Mouse (Mus musculus): Measurements from ENCODE around the gene Cacnb1. TPM values are rescaled to one million over a fixed set of nuclear protein-coding genes. Genes with fewer than 3 reads are reported as not detected.
A peak's percentile ranks its signal among the peaks of the same experiment; 100 is the strongest.

Cacnb1 gene
- total RNA-seq, 2 experiments from 2014 or later = 155 to 167 TPM

DNA sequence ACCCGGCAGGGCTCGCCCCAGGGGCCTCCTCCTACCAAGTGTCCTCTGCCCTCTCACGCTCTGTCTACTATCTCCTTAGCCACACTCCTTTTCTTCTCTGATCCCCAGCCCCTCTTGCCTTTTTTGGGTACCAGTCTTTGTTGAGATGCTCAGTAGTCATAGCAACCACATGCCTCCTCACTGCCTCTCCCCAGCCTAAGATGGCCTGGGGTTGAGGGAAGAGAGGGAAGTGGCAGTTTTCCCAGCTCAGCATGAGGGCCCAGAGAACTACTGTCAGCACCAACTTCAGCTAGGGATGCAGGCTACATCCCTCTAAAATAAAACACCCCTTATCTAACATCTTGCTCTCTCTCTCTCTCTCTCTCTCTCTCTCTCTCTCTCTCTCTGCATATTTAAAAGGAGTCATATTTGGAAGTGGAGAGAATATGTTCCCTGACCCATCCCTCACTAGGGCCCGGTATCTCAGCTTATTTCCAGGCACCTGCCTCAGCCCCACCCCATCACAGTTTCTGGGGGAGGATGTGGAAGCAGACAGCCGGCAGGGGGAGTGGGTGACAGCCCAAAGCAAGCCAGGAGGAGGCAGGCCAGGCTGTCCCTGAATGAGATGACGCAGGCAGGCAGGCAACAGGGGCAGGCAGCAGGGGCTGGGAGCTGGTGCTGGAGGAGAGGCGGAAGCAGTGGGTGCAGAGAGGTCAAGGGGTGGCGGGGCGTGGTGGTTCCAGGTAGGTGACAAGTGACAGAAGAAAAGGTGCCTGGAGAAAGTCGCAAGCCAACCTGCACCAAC lies 3.8 kb downstream of the Cacnb1 start:
- DNase-seq (ENCODE audit: low spot score in 2 of 2) = peak; percentile 79 to 96

DNA sequence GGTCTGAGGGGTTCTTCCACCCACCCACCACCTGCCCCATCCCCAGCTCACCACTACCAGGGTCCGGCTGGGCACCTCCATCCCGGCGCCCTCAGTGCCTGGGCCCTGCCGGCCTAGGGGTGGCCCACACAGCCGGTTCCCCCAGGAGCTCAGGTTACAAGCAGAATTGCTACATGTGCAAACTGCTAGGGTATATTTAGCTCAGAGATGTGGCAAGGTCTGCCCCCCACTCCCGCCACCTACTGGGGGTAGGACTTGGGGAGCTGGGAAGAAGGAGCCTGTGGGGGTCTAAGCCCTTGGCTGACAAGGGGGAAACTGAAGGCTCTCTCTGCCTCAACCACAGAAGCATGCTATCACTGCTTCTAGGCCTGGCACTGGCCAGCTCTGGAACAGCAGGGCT lies 4.6 kb downstream of the Cacnb1 start:
- no peak for DNase-seq (ENCODE audit: low spot score in 2 of 2)
- intact Hi-C loops (cut with DNase I) = no loop called here

More for the DNA sequence above, 3.8 kb downstream of the Cacnb1 start:
- intact Hi-C loops (cut with DNase I) = no loop called here

DNA sequence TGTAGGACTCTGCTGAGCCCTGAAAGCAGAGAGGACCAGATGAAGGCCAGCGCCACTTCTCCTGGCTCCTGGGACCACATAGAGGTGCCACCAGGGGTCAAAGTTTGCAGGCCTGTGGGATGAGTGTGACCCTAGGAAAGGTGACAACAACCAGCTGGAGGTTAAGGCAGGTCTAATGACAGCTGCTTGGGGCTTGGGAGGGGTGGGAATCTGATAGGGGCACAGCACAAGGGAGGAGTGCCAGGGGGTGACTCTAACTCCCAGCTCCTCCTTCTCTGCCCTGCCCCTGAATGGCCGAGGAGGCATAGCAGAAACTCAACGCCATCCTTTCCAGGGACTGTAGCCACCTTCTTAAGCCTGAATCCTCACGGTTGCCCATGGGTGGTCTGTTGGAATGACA lies 6.0 kb downstream of the Cacnb1 start:
- intact Hi-C loops (cut with DNase I) = no loop called here
- DNase-seq (ENCODE audit: low spot score in 2 of 2) = no peak

DNA sequence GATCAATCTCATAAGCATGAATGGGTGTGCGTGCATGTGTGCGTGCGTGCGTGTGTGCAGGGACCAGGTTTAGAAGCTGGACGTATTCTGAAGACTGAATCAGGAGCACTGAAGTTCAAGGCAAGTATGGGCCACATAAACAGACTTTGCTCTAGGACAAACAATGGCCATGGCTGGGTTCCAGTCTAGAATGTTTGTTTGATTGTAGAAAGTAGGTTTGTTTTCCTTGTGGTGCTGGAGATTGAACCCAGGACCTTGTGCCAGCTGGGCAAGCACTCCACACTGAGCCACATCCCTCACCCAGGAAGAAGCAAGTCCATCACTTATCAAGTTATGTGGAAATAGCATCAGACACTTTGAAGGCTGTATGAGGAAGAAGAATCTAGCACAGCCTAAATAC lies 6.7 kb downstream of the Cacnb1 start:
- intact Hi-C loops (cut with DNase I) = no loop called here
- DNase-seq (ENCODE audit: low spot score in 2 of 2) = no peak

DNA sequence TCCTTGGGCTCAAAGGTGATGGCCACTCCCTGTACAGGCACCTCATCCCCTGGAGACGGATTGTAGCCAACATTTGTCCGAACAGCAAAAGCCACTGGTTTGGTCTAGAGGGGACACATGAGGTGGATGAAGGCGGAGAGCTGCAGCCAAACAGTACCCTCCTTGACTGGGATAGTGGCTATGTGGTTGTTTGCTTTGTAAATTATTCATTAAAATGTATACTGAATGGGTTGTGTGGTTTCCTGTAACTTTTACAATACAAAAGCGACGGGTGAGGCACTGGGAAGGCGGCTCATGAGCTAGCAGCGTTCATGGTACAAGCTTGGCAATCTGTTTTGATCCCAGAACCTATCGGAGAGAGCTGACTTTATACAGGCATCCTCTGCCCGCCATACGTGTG lies 10.0 kb downstream of the Cacnb1 start:
- intact Hi-C loops (cut with DNase I) = no loop called here
- no peak for DNase-seq (ENCODE audit: low spot score in 2 of 2)

DNA sequence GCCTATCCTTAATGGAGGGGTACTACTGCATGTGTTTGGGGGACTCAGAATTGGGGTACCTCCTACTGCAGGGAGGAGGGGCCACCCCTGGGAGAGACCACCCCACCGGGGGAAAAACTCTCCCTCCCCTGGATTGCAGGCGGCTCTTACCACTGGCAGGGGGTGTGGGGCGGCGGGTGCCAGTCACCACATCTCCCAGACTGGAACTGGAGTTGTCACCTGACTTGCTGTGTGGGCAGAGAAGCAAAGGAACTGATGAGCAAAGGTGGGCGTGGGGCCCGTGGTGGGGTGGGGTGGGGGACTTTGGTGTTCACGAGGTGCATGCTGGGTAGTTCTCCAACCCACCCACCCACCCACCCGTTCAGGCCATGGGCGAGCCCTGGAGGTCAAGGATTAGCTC lies 11.1 kb downstream of the Cacnb1 start:
- intact Hi-C loops (cut with DNase I) = no loop called here
- DNase-seq (ENCODE audit: low spot score in 2 of 2) = peak in 1 of 2 experiments; percentile 76

DNA sequence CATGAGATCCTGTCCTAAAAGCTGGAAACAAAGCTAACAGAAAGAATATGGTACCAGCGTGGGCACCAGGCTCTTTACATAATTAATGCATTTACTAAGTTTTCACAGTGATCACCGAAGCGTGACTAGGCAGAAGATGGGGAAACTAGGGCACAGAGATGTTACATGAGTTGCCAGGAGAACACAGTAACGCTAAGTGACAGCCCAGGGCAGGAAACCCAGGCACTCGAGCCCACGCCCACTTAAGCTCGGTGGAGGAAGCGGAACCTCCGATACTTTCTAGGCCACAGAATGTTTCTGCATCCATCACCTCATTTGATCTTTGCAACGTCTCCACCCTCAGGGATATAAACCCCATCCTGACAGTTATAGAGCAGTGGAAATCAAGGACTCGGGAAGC lies 14.7 kb downstream of the Cacnb1 start:
- intact Hi-C loops (cut with DNase I) = no loop called here
- DNase-seq (ENCODE audit: low spot score in 2 of 2) = no peak

DNA sequence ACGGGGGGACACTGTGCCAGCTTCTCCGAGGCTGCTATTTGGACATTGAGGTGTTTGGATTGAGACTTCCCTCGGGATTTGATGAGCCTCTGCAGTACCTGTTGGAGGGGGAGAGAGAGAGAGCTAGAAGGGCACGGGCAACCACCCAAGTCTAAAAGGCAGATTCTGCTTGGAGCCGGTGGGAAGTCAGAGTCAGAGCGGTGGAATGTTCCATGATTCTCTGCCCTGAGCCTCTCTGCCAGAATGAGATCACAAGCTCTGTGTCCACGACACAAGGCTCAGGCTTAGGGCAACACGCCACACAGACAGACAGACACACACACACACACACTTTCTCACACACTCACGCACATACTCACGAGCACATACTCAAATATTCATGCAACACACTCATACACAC lies 17.1 kb downstream of the Cacnb1 start:
- intact Hi-C loops (cut with DNase I) = no loop called here
- no peak for DNase-seq (ENCODE audit: low spot score in 2 of 2)

DNA sequence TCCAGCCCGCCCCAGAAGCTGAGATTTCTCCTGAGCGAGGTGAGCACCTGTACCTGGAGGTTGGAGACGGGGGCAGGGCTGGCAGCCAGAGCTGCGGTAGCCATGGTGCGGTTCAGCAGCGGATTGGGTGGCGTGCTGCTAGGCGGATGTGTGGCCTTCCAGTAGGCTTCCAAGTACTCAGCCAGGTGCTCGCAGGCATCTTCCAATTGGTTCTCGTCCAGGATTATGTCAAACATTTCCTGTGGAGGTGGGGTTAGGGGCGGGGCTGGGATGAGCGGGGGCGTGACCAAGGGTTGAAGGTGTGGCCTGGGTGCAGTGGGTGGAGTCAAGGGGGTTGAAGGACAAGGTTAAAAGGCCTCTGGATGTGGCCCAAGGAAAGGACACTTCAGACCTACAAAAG lies 17.8 kb downstream of the Cacnb1 start:
- DNase-seq (ENCODE audit: low spot score in 2 of 2) = no peak
- intact Hi-C loops (cut with DNase I) = no loop called here

DNA sequence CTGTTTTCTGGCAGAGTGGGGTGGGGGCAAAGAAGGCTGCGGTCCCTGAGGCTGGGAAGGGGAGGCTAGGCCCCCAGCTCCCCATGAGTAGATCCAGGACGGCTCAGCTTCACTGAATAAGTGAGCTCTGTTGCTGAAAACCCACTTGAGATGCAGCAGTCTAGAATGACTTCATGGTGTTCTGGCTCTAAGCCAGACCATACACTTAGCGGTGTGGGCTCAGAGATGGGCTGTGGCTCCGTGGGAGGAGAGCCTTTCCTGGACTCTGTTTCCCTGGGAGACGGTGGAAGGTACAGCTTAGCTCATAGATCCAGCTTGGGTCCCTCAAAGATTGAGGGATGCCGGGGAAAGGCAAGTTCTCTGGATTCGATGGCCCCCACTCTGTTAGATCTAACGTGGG lies 18.7 kb downstream of the Cacnb1 start:
- intact Hi-C loops (cut with DNase I) = no loop called here
- DNase-seq (ENCODE audit: low spot score in 2 of 2) = peak; percentile 80 to 92

DNA sequence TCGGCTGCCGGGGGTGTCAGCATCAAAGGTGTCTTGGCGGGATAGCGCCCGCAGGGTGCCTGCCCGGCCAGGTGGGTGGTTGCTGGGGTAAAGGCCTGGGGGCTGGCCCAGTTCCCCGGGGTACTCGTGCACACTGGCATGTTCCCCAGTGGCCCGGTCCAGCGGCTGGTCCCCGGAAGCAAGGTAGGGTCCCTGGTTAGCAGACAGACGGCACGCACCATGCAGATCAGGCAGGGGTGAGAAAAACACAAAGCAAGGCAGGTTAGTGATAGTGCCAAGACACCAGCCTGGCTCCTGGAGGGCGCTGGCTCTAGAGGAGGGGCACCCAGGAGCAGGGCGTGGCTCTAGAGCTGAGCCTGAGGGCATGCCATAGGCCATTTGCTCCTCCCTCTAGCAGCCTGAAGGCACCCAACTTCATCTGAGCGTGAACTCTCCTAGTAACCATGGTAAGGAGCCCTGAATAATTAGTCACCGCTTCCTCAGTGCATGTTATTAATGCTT lies 19.6 kb downstream of the Cacnb1 start:
- intact Hi-C loops (cut with DNase I) = no loop called here
- DNase-seq (ENCODE audit: low spot score in 2 of 2) = no peak

DNA sequence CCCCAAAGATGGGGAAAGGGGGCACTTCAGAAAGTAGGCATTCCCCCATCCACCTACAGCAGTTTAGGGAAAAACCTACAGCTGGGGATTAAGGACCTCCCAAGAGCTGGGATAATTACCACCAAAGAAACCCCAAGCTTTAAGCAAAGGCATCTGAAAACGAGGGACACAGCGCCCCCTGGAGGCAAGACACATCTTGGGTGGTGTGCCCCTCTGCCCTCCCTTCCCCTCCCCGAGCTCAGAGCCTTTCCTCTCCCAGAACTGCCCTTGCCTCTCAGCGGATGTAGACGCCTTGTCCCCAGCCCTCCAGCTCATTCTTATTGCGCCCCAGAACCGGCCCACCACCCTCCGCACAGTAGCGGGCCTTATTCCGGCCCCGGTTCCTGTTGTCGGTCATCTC lies 20.2 kb downstream of the Cacnb1 start:
- DNase-seq (ENCODE audit: low spot score in 2 of 2) = peak; percentile 65 to 71
- intact Hi-C loops (cut with DNase I) = no loop called here

DNA sequence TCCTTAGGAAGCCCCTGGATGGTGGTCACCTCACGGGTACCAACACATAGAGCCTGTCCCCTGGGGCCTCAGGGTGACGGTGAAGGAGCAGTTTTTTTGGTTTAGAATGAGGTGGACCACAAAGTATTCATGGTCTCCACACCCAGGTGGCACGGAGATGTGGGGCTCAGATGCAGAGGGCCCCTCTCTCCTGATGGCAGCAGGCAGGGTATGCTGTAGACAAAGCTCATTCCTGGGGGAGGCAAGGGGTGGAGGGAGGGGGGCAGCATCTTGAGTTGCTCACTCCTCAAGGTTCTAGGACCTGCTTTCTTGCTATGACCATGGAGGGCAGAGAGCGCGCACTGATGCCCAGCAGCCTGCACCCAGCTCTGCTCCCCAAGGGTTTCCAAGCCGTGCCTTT lies 20.8 kb downstream of the Cacnb1 start:
- intact Hi-C loops (cut with DNase I) = no loop called here
- DNase-seq (ENCODE audit: low spot score in 2 of 2) = no peak

DNA sequence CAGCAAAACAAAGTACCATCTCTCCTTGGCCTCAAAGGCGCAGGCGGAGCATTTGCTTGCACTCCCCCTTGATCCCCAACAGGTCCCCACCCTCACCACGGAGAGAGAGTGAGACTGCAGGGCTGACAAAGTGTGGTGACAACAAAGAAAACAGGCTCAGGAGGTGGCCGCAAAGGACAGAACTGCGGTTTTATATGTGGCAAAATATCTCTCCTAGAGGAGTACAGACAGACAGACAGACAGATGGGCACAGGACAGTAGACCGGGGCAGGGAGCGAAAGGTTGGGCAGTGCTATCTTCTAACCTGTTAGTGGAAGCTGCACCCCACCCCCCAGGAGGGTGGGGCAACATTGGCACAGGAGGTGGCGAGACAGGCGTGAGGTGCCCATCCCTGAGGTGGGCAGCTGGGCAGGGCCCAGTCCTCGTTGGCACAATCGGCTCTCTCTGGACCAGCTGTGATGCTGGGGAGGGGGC lies 21.4 kb downstream of the Cacnb1 start:
- DNase-seq (ENCODE audit: low spot score in 2 of 2) = no peak
- intact Hi-C loops (cut with DNase I) = no loop called here

DNA sequence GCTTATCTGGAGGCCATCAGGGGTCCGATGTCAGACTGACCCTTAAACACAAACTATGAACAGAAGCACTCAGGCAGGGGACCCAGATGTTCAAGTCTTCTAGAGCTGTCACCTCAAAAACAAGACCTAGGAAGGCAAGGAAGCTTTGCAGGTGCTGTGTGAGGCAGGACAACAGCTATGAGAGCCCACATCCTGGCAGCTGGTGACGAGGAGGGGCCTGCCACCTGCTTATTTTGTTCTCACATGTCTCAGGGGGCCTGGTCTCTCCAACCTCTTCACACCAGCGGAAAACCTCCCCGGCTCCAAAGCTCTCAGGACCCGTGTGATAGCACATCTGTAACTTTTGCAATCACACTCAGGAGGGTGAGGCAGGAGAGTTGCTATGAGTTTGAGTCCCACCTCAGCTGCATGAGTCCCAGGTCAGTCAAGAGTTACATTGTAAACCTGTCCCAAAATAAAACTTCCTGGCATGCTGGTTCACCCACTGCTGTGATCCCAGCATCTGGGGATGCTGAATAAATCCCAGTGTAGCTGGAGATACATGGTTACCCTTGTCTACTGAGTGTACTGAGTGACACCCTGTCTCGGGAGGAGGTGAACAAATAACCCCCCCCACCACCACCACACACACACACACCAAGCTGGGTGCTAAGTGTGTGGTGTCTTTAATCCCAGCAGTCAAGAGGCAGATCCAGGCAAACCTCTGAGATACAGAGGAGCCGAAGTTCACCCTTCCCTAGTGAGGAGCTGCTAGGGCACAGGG lies 22.3 kb downstream of the Cacnb1 start:
- no peak for DNase-seq (ENCODE audit: low spot score in 2 of 2)
- intact Hi-C loops (cut with DNase I) = no loop called here

DNA sequence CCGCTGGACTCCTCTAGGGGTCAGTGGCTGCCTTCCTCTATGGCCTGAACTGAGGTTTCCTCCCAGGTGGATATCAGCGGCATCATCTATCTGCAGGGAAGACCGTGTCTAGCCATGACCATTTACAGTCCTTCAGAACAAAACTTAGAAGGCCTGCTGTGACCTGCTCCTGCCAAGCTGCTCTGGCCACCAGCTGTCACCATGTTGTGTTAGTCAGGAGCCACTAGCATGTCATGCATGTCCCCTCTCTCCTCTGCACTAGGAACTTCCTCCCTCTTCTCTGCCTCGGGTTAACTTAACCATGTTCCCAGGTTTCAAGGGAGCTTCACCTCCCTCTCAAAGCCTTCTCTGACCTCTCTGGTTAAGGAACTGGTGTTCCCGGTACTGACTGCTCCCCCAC lies 23.1 kb downstream of the Cacnb1 start:
- no peak for DNase-seq (ENCODE audit: low spot score in 2 of 2)
- intact Hi-C loops (cut with DNase I) = no loop called here

DNA sequence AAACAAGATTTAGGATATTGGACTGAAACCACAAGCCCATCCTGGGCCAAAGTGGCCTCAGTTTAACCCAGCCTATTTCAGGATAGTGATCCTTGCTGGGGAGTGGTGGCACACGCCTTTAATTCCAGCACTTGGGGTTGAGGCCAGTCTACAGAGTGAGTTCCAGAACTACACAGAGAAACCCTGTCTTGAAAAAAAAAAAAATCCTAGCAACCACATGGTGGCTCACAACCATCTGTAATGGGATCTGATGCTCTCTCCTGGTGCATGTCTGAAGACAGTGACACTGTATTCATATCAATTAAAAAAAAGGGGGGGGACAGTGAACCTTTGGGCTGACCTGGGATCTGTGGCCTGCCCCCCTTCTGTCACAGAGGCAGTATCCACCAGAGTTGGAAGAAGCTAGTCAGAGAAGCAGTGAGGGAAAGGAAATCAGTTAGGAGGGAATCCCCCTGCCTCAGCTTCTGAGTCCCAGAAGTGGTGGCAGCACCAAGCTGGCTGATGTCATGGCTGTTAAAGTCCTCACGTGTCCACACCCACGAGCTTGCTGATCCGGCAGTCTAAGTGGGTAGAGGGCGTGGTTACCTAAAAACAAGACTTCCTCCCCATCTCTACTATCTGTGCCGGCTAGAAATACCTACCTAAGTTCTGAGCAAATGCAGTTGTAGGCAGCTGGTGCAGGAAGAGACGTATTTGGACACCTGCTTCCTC lies 23.8 kb downstream of the Cacnb1 start:
- intact Hi-C loops (cut with DNase I) = no loop called here

DNA sequence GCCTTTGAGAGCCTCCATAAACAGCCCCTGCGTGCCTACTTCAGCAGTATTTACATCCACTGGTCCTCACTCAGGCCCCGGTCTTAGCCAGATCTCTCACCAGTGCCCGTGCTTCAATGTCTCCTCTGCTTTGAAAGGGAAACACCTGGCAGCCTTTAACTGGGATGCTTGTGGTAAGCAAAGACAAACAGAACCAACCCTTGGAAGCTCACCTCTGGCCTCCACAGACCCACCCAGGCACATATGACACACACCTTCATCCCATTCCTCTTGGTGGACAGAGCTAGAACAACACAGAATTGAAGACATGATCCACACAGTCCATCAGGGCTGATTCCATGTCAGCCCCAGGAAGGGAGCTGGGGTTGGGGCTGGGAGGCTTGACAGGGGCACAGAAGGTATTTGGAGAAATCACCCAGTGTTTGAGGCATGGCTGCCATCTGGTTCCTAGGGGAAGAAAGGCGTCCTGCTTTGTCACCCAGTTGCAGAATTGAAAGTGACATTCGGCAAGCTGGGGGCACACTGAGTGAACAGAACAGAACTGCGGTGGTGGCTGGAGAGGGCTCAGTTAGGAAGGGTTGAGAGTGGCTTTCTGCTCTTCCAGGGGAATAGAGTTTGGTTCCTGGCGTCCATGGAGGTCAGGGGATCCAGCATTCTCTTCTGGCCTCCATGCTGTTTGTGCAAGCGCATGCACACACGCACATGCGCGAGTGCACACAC lies 24.6 kb downstream of the Cacnb1 start:
- intact Hi-C loops (cut with DNase I) = no loop called here
- DNase-seq (ENCODE audit: low spot score in 2 of 2) = no peak

More for the DNA sequence above, 23.8 kb downstream of the Cacnb1 start:
- peak in 1 of 2 experiments; percentile 63 for DNase-seq (ENCODE audit: low spot score in 2 of 2)

DNA sequence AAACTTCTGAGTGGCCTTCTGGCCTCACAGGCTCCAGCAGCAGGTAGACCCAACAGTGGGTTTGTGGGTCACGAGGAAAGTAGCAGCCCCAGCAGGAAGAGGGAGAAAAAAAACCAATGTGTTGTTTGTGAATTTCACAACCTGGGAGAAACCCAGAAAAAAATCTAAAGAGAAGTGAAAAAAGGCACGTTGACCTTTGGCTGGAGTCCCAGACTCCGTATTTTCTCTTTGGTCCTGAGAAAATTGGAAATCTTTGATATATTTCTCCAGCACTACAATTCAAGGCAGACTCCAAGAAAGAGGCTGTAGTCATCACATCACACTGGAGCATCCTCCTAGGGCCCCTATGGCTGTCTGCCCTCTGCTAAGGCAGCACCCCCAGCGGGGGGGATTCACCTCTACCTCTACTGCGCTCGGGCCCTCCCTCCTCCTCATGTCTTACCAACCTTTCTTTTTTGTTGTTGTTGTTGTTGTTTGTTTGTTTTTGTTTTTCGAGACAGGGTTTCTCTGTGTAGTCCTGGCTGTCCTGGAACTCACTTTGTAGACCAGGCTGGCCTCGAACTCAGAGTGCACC lies 25.4 kb downstream of the Cacnb1 start:
- intact Hi-C loops (cut with DNase I) = no loop called here
- no peak for DNase-seq (ENCODE audit: low spot score in 2 of 2)
